Mouse (Mus musculus) embryonic facial prominence, embryonic 13.5 days (tissue): Measurements from ENCODE around the gene Dpy19l3. TPM values are rescaled to one million over a fixed set of nuclear protein-coding genes. Genes with fewer than 3 reads are reported as not detected.
A peak's percentile ranks its signal among the peaks of the same experiment; 100 is the strongest.

Experiments
- ATAC-seq: fragments of 200-750 bp; cut with Nextera tagmentation; 2 replicates; pipeline ENCODE4 v1.8.0; 2017; ENCODE audit warnings: low read depth; ENCODE audit not compliant: insufficient number of reproducible peaks, insufficient read depth, low FRiP score, low TSS enrichment
- H3K27ac ChIP-seq: fragments of 300-500 bp; sonication (generic); 2 replicates; pipeline ENCODE4 v1.5.1; 2015; ENCODE audit warnings: moderate library complexity, mild to moderate bottlenecking, inconsistent platforms
- H3K27me3 ChIP-seq: fragments of 300-500 bp; sonication (generic); 2 replicates; pipeline ENCODE4 v1.6.1; 2015; ENCODE audit warnings: mild to moderate bottlenecking, inconsistent platforms
- H3K36me3 ChIP-seq: fragments of 300-500 bp; sonication (generic); 2 replicates; pipeline ENCODE4 v1.6.1; 2015; ENCODE audit warnings: mild to moderate bottlenecking, inconsistent platforms
- H3K4me1 ChIP-seq: fragments of 300-500 bp; sonication (generic); 2 replicates; pipeline ENCODE4 v1.6.1; 2015; ENCODE audit warnings: inconsistent platforms
- H3K4me2 ChIP-seq: fragments of 300-500 bp; sonication (generic); 2 replicates; pipeline ENCODE4 v1.6.1; 2015; ENCODE audit warnings: moderate library complexity, mild to moderate bottlenecking, inconsistent platforms
- H3K4me3 ChIP-seq: fragments of 300-500 bp; sonication (generic); 2 replicates; pipeline ENCODE4 v1.5.1; 2015; ENCODE audit warnings: mild to moderate bottlenecking, inconsistent platforms
- H3K9ac ChIP-seq: fragments of 300-500 bp; sonication (generic); 2 replicates; pipeline ENCODE4 v1.6.1; 2015; ENCODE audit warnings: mild to moderate bottlenecking, inconsistent platforms
- H3K9me3 ChIP-seq: fragments of 300-500 bp; sonication (generic); 2 replicates; pipeline ENCODE4 v1.6.1; 2016; ENCODE audit warnings: inconsistent platforms
- WGBS: fragments of 180-500 bp; shearing (Covaris S2); methylation state at CpG from one replicate; pipeline ENCODE4 v1.1.7; 2015; ENCODE audit warnings: mixed read lengths; 5-methylcytosine and 5-hydroxymethylcytosine counted together
- polyA plus RNA-seq: library from polyadenylated mRNA; unstranded; fragments of >200 nt; fragmentation: Nextera tagmentation; extraction: Ambion mirVana; gene quantifications from 2 replicates; pipeline ENCODE4 v1.2.1, GENCODE M21; 2015

The Dpy19l3 gene
- polyA plus RNA-seq, 1 experiment from 2014 or later = 37.2 TPM

DNA sequence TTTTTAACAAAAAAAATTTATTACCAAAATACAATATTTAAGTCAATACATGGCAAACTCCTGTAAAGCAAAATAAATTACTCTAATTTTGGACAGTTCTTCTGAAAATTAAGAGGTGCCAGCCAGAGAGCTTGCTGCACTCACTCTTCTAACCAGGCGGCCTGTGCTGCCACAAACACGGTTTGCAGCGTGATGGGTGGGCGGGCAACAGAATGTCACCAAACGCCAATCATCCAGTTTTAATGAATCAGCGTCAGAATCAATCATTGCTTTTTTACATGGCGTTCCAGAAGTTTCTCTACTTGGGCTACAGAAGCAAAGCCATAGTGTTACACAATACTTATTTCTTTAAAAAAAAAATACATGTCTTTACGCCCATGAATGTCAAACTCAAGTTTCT, 18.1 kb upstream of the Dpy19l3 start:
- H3K27ac ChIP-seq = no peak overlapping the region
- no peaks in the 10 kb centered on the region for H3K27me3 ChIP-seq
- WGBS = 86% methylated on average over 8 of the region's 8 CpGs
- H3K36me3 ChIP-seq = peaks cover 52% of the 10 kb centered on the region
- H3K4me1 ChIP-seq = no peaks in the 10 kb centered on the region
- no peak overlapping the region for H3K4me2 ChIP-seq
- H3K4me3 ChIP-seq = no peak overlapping the region
- H3K9ac ChIP-seq = no peak overlapping the region
- no peak for ATAC-seq
- no peaks in the 10 kb centered on the region for H3K9me3 ChIP-seq

DNA sequence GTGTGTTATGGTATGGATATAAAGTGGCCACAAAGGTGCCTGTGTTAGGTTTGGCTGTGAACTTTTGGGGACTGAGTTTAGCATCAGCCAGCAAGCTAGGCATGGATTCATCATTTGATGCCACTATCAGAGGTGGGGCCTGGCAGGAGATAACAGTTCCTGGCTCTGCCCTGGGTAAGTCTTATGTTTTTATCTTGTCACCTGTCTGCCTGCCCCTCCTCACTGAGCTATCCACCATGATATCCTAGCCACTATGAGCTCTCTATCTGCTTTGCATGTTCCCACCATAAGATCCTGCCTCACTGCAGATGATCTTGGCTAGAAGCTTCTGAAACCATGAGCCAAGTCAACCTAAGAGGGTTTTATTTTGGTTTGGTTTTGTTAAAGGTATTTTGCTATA, 16.9 kb upstream of the Dpy19l3 start:
- Histone ChIP-seq H3K27me3 (no peaks in the 10 kb centered on the region), H3K4me1 (no peaks in the 10 kb centered on the region), H3K9me3 (no peaks in the 10 kb centered on the region), H3K4me2 (no peak overlapping the region), H3K36me3 (peaks cover 41% of the 10 kb centered on the region), H3K9ac (no peak overlapping the region), H3K27ac (no peak overlapping the region), H3K4me3 (no peak overlapping the region)
- no peak for ATAC-seq

DNA sequence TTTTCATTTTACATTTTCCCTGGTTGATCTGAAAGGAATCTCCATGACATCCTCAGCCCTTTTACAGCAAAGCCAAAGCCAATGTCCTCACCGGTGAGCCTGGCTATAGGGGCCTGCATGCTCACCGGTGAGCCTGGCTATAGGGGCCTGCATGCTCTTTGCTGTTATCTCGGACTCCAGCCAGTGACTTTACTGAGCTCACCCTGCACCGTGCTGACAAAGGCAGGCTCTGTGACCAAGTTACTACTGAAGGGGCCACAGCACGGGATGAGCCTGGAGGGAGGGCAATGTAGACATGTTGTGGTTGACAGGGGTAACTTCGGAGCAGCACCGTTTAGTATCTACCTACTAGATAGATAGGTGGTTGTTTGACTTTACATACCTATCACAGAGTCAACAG, 15.9 kb upstream of the Dpy19l3 start:
- Histone ChIP-seq H3K27ac (no peak overlapping the region), H3K4me2 (no peak overlapping the region), H3K4me1 (no peaks in the 10 kb centered on the region), H3K4me3 (no peak overlapping the region), H3K36me3 (peaks cover 31% of the 10 kb centered on the region), H3K9ac (no peak overlapping the region), H3K9me3 (no peaks in the 10 kb centered on the region), H3K27me3 (no peaks in the 10 kb centered on the region)
- 89% methylated on average over 7 of the region's 7 CpGs for WGBS
- ATAC-seq = no peak

GRCm38 (mm10) chr7:35764461-35764860, 10.2 kb upstream of the Dpy19l3 start:
- ATAC-seq = no peak
- Histone ChIP-seq H3K4me2 (no peak overlapping the region), H3K27ac (no peak overlapping the region), H3K4me3 (no peak overlapping the region), H3K9ac (no peak overlapping the region), H3K36me3 (no peaks in the 10 kb centered on the region), H3K4me1 (no peaks in the 10 kb centered on the region), H3K9me3 (no peaks in the 10 kb centered on the region), H3K27me3 (no peaks in the 10 kb centered on the region)
- 91% methylated on average over 11 of the region's 11 CpGs for WGBS

DNA sequence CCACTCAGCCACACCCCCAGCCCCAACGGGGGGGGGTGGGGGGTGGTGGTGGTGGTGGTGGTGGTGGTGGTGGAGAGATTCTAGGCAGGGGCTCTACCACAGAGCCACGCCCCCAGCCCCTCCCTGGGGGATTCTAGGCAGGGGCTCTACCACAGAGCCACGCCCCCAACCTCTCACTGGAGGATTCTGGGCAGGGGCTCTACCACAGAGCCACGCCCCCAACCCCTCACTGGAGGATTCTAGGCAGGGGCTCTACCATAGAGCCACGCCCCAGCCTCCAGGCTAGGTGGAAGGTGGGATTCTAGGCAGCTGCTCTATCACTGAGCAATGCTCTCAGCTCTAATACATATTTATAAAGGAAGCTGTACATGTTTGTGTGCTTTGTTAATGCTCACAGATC, 7.5 kb upstream of the Dpy19l3 start:
- Histone ChIP-seq H3K4me2 (no peak overlapping the region), H3K4me3 (no peak overlapping the region), H3K27me3 (peaks cover 3% of the 10 kb centered on the region; the same call in 1 of the 2 replicates), H3K9ac (no peak overlapping the region), H3K27ac (no peak overlapping the region), H3K36me3 (no peaks in the 10 kb centered on the region), H3K4me1 (no peaks in the 10 kb centered on the region), H3K9me3 (no peaks in the 10 kb centered on the region)
- WGBS = 63% methylated on average over 5 of the region's 5 CpGs
- no peak for ATAC-seq

DNA sequence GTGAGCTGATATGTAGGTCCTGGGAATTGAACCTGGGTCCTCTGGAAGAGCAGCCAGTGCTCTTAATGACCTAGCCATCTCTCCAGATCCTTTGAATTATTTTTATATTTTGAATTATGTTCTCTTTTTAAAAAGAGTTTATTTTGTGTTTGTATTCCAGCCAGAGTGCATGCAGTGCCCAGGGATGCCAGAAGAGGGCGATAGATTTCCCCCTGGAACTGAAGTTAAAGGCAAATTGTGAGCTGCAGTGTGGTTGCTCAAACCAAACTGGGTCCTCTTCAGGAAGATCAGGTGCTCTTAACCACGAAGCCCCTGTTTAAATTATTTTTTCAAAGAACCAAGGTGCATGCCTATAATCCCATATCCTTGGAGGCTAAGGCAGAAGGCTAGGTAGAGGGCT, 5.3 kb upstream of the Dpy19l3 start:
- peaks cover 3% of the 10 kb centered on the region; the same call in 1 of the 2 replicates for H3K27me3 ChIP-seq
- no peaks in the 10 kb centered on the region for H3K36me3 ChIP-seq
- 26% methylated on average over 2 of the region's 2 CpGs for WGBS
- ATAC-seq = no peak
- H3K4me3 ChIP-seq = no peak overlapping the region
- H3K9me3 ChIP-seq = no peaks in the 10 kb centered on the region
- no peak overlapping the region for H3K9ac ChIP-seq
- no peak overlapping the region for H3K27ac ChIP-seq
- H3K4me1 ChIP-seq = 0 out of 2 replicates have a peak, but pooled peaks cover 4% of the 10 kb centered on the region
- no peak overlapping the region for H3K4me2 ChIP-seq

- Histone ChIP-seq H3K27ac (no peak overlapping the region), H3K36me3 (peaks cover under 1% of the 10 kb centered on the region; the same call in 1 of the 2 replicates), H3K4me3 (no peak overlapping the region), H3K4me2 (no peak overlapping the region), H3K9ac (no peak overlapping the region), H3K9me3 (no peaks in the 10 kb centered on the region), H3K4me1 (peaks cover 14% of the 10 kb centered on the region), H3K27me3 (peaks cover 3% of the 10 kb centered on the region; the same call in 1 of the 2 replicates)
- ATAC-seq = no peak
- 40% methylated on average over 14 of the region's 14 CpGs for WGBS
Observed at GRCm38 (mm10) chr7:35756510-35757440, 2.5 kb upstream of the Dpy19l3 start.

- Histone ChIP-seq H3K4me1 (peaks cover 14% of the 10 kb centered on the region), H3K27me3 (peaks cover 3% of the 10 kb centered on the region; the same call in 1 of the 2 replicates), H3K4me2 (peak overlapping the region; percentile 95), H3K4me3 (peak overlapping the region; percentile 90), H3K9ac (peak overlapping the region; percentile 82), H3K27ac (peak overlapping the region; percentile 68; the same call in 1 of the 2 replicates), H3K36me3 (peaks cover 19% of the 10 kb centered on the region), H3K9me3 (no peaks in the 10 kb centered on the region)
- ATAC-seq = no peak
- WGBS = 66% methylated on average over 4 of the region's 4 CpGs
Observed at GRCm38 (mm10) chr7:35754886-35755168, 573 bp upstream of the Dpy19l3 start.

DNA sequence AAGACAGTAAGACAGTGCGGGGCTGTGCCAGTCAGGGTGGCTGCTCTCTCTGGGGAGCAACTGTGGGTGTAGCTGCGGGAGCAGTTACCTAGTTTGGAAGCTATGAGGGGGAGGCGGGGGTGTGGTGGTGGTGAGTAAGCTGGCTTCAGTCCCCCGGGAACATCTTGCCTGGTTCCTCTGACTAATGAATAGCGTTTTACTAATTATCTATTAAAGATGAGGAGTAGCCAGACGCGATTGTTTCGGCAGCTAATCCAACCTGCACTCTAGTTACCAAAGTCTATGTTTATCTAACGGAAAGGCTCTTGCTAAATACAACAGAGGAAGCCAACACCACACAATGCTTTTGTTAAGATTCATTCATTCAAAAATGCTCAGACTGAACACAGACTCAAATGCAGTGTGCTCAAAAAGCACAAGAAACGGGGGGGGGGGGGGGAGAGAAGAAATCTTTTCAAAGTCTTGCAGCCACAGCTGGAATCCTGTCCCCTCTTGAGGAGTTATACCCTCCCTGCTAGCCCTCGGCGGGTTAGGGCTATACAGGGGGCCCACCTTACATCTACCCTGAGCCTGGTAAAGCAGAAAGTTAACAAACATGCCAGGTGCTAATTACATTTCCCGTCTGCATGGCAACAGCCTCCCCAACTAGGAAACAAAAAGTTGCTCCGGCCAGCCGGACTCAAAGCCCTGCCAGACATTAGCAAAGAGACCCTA, 778 bp downstream of the Dpy19l3 start:
- Histone ChIP-seq H3K9ac (peak overlapping the region; percentile 82), H3K9me3 (no peaks in the 10 kb centered on the region), H3K36me3 (peaks cover 32% of the 10 kb centered on the region), H3K27ac (no peak overlapping the region), H3K27me3 (peaks cover 3% of the 10 kb centered on the region; the same call in 1 of the 2 replicates), H3K4me3 (peak overlapping the region; percentile 90), H3K4me1 (peaks cover 14% of the 10 kb centered on the region), H3K4me2 (peak overlapping the region; percentile 95)
- 5% methylated on average over 15 of the region's 15 CpGs for WGBS
- ATAC-seq = no peak

GRCm38 (mm10) chr7:35750873-35751272, 3.4 kb downstream of the Dpy19l3 start:
- Histone ChIP-seq H3K36me3 (peaks cover 57% of the 10 kb centered on the region), H3K4me1 (peaks cover 27% of the 10 kb centered on the region), H3K9ac (no peak overlapping the region), H3K9me3 (no peaks in the 10 kb centered on the region), H3K4me3 (no peak overlapping the region), H3K27ac (no peak overlapping the region), H3K4me2 (no peak overlapping the region), H3K27me3 (no peaks in the 10 kb centered on the region)
- no peak for ATAC-seq
- WGBS = 94% methylated on average over 9 of the region's 9 CpGs

GRCm38 (mm10) chr7:35747397-35747964, 6.8 kb downstream of the Dpy19l3 start:
- peaks cover 88% of the 10 kb centered on the region for H3K36me3 ChIP-seq
- no peak overlapping the region for H3K4me3 ChIP-seq
- peak; percentile 78 for ATAC-seq
- WGBS = 23% methylated on average over 14 of the region's 14 CpGs
- no peak overlapping the region for H3K9ac ChIP-seq
- H3K4me1 ChIP-seq = peaks cover 13% of the 10 kb centered on the region
- H3K27ac ChIP-seq = peak overlapping the region; percentile 60
- no peaks in the 10 kb centered on the region for H3K9me3 ChIP-seq
- H3K27me3 ChIP-seq = no peaks in the 10 kb centered on the region
- peak overlapping the region; percentile 7 for H3K4me2 ChIP-seq
